ENCODE assay signal across 10 mouse cellular contexts in genomic region chr5:118663999-118664398, GRCm38 (mm10).
DNase-seq lines count a peak whose midpoint lies in the region; ATAC-seq lines count a peak whose summit lies in the region.
"Had no signal": no experiment of that assay in that cellular context is flagged by ENCODE, and none has a peak within 500 bp of the region (broad histone marks: within the 10 kb centered on the region; RNA-seq: fewer than 3 reads in every experiment).

No protein-coding gene starts in this region.

- no peak overlapping the region for H3K9ac ChIP-seq in liver, embryonic 12.5 days
- H3K9ac ChIP-seq: forebrain, embryonic 13.5 days had no signal

- H3K4me1 ChIP-seq in liver, embryonic 12.5 days = peaks cover 55% of the 10 kb centered on the region

- no peaks in the 10 kb centered on the region for H3K27me3 ChIP-seq in liver, embryonic 12.5 days (replicated peaks)

- peaks cover 27% of the 10 kb centered on the region for H3K36me3 ChIP-seq in liver, embryonic 12.5 days

- no peak overlapping the region for H3K4me2 ChIP-seq in liver, embryonic 12.5 days
- H3K4me2 ChIP-seq: forebrain, embryonic 13.5 days had no signal

- H3K27ac ChIP-seq in liver, embryonic 12.5 days = no peak overlapping the region
- H3K27ac ChIP-seq: forebrain, embryonic 13.5 days had no signal

- 0 out of 2 replicates have a peak, but pooled peaks have one; percentile 27 for ATAC-seq in liver, embryonic 12.5 days
- 0 out of 2 replicates have a peak, but pooled peaks have one; percentile 38 for ATAC-seq in neutrophil, adult 5-6 weeks (ENCODE audit: extremely low read depth, insufficient number of reproducible peaks, low FRiP score, poor library complexity, severe bottlenecking)
- ATAC-seq: forebrain, embryonic 13.5 days had no signal

- intact Hi-C loops in heart, postnatal 36 days (cut with DNase I) = no loop called here
- intact Hi-C loops in left cerebral cortex, postnatal 36 days (cut with DNase I) = no loop called here

- no peaks in the 10 kb centered on the region for H3K9me3 ChIP-seq in liver, embryonic 12.5 days (replicated peaks)
- H3K9me3 ChIP-seq: forebrain, embryonic 13.5 days had no signal

- DNase-seq in liver = no peak
- peak; percentile 29 for DNase-seq in adrenal gland, postnatal 25 days
- peak; percentile 49 to 62 for DNase-seq in heart, postnatal 36 days
- DNase-seq in left cerebral cortex, postnatal 36 days (ENCODE audit: low spot score in 2 of 2) = no peak
- DNase-seq in spleen, postnatal 4 days (ENCODE audit: low spot score in 2 of 2) = no peak
- DNase-seq: cerebellum, adult 9-10 months; spleen, adult 18-20 months had no signal

- no peak overlapping the region for H3K4me3 ChIP-seq in liver, embryonic 12.5 days
- H3K4me3 ChIP-seq: forebrain, embryonic 13.5 days had no signal

- 56% methylated on average over 6 of the region's 6 CpGs for WGBS in liver, embryonic 12.5 days (ENCODE audit: insufficient replicate concordance)

Comparison
In these comparisons a context has a peak if more than half of its experiments do, and no peak if none do; other contexts are left out.
1. DNase-seq: peak in adrenal gland, postnatal 25 days (single experiment) and heart, postnatal 36 days (2 of 2); none in liver (single experiment), left cerebral cortex, postnatal 36 days (0 of 2) and spleen, postnatal 4 days (0 of 2).